In genomic region chr10:60349056-60349455, GRCm38 (mm10) we compare ENCODE assay signal across 9 mouse cellular contexts. TPM values are rescaled to one million over a fixed set of nuclear protein-coding genes. Genes with fewer than 3 reads are reported as not detected.
DNase-seq lines count a peak whose midpoint lies in the region; ATAC-seq and TF ChIP-seq lines count a peak whose summit lies in the region.
"Had no signal": no experiment of that assay in that cellular context is flagged by ENCODE, and none has a peak within 500 bp of the region (broad histone marks: within the 10 kb centered on the region; RNA-seq: fewer than 3 reads in every experiment).

No protein-coding gene starts in this region.

- no peaks in the 10 kb centered on the region for H3K36me3 ChIP-seq in kidney, postnatal 0 days (ENCODE audit: insufficient read depth, low read length)
- no peaks in the 10 kb centered on the region for H3K36me3 ChIP-seq in hindbrain, embryonic 11.5 days (ENCODE audit: control insufficient read depth, insufficient read depth, low read length)

- no peak overlapping the region for H3K27ac ChIP-seq in kidney, postnatal 0 days
- no peak overlapping the region for H3K27ac ChIP-seq in hindbrain, embryonic 11.5 days (ENCODE audit: low read depth, low read length)

- no peak for ATAC-seq in kidney, postnatal 0 days (replicated peaks; ENCODE audit: low FRiP score, low read depth)
- peak; percentile 49 for ATAC-seq in megakaryocyte progenitor cell, adult 5-6 weeks (replicated peaks; ENCODE audit: poor library complexity)
- ATAC-seq in hindbrain, embryonic 11.5 days (ENCODE audit: low FRiP score): no peak

- no peak overlapping the region for H3K4me3 ChIP-seq in kidney, postnatal 0 days (replicated peaks; ENCODE audit: low read depth, low read length)
- H3K4me3 ChIP-seq in hindbrain, embryonic 11.5 days (ENCODE audit: low read depth, low read length): no peak overlapping the region

- 0 out of 2 replicates have a peak, but pooled peaks cover 2% of the 10 kb centered on the region for H3K27me3 ChIP-seq in kidney, postnatal 0 days (ENCODE audit: insufficient read depth, low read length)
- peaks cover 14% of the 10 kb centered on the region for H3K27me3 ChIP-seq in hindbrain, embryonic 11.5 days (ENCODE audit: control insufficient read depth, insufficient read depth, low read length)

- 45% methylated on average over 6 of the region's 6 CpGs for WGBS in kidney, postnatal 0 days
- 37% methylated on average over 6 of the region's 6 CpGs for WGBS in hindbrain, embryonic 11.5 days

- no peaks in the 10 kb centered on the region for H3K9me3 ChIP-seq in kidney, postnatal 0 days (replicated peaks; ENCODE audit: low read length)
- H3K9me3 ChIP-seq in hindbrain, embryonic 11.5 days (ENCODE audit: control insufficient read depth, low read length): no peaks in the 10 kb centered on the region

- peaks cover 17% of the 10 kb centered on the region for H3K4me1 ChIP-seq in kidney, postnatal 0 days (replicated peaks; ENCODE audit: insufficient read depth, low read length)
- H3K4me1 ChIP-seq in hindbrain, embryonic 11.5 days (replicated peaks; ENCODE audit: control insufficient read depth, insufficient read depth, low read length): peaks cover 10% of the 10 kb centered on the region

- peak; percentile 41 for DNase-seq in ovary, postnatal 36 days (ENCODE audit: low spot score)
- DNase-seq in ovary, adult 18-20 months (ENCODE audit: low spot score): no peak
- peak; percentile 53 for DNase-seq in gastrocnemius, postnatal 14 days
- no peak for DNase-seq in kidney, postnatal 0 days (ENCODE audit: low spot score)
- no peak for DNase-seq in right cerebral cortex, adult 2 months (ENCODE audit: low spot score in 2 of 2)
- no peak for DNase-seq in hindbrain, embryonic 11.5 days (ENCODE audit: low spot score)
- DNase-seq in retina, embryonic 14.5 days (ENCODE audit: low spot score): no peak

- TF ChIP-seq CTCF in kidney, postnatal 0 days (IDR thresholded peaks at IDR 0.05; ENCODE audit: low read depth): no peak

- 0 out of 2 replicates have a peak overlapping the region, but pooled peaks have one; percentile 2 for H3K4me2 ChIP-seq in kidney, postnatal 0 days (ENCODE audit: low read length)
- H3K4me2 ChIP-seq in hindbrain, embryonic 11.5 days (replicated peaks; ENCODE audit: low read depth, low read length): no peak overlapping the region

- H3K9ac ChIP-seq in kidney, postnatal 0 days (ENCODE audit: low read depth, low read length): no peak overlapping the region
- no peak overlapping the region for H3K9ac ChIP-seq in hindbrain, embryonic 11.5 days (ENCODE audit: low read depth, low read length)

- intact Hi-C loops in gastrocnemius, postnatal 14 days (cut with DNase I; ENCODE audit: low total_unique reads): loop anchor here (5.0 kb wide), 1 partner anchor 58 kb away; no protein-coding TSS in a partner anchor

RNA-seq across cellular contexts. Expression of gene Vsir, which starts 2.4 kb away (rescaled TPM):
- total RNA-seq in gastrocnemius, postnatal 14 days (2021): 10 to 100 TPM; 12.9 to 14.7 TPM
- polyA plus RNA-seq in kidney, postnatal 0 days (2015; fragmentation: Nextera tagmentation; extraction: Ambion mirVana): 3.4 and 3.7 TPM in 2 replicates
- total RNA-seq in megakaryocyte progenitor cell, adult 5-6 weeks (2015): 43.4 and 55.3 TPM in 2 replicates
- 119 and 123 TPM in 2 replicates for total RNA-seq in megakaryocyte progenitor cell, adult 5-6 weeks (2017)
- polyA plus RNA-seq in hindbrain, embryonic 11.5 days (2014; fragmentation: Nextera tagmentation; extraction: Ambion mirVana): 1.3 and 2.5 TPM in 2 replicates

RNA-seq across cellular contexts. Expression of gene Gm17455, which starts 50.5 kb away (rescaled TPM):
- total RNA-seq in gastrocnemius, postnatal 14 days (2021): under 1 TPM in 1 of 2 experiments, not detected in 1; 0.27 TPM
- polyA plus RNA-seq in kidney, postnatal 0 days (2015; fragmentation: Nextera tagmentation; extraction: Ambion mirVana): 0.74 and 0.84 TPM in 2 replicates
- 0.29 TPM in 1 of 2 replicates, not detected in the other for total RNA-seq in megakaryocyte progenitor cell, adult 5-6 weeks (2015)
- not detected in 2 replicates for total RNA-seq in megakaryocyte progenitor cell, adult 5-6 weeks (2017)
- 6.3 and 8.3 TPM in 2 replicates for polyA plus RNA-seq in hindbrain, embryonic 11.5 days (2014; fragmentation: Nextera tagmentation; extraction: Ambion mirVana)
- total RNA-seq: adrenal gland, adult 18-20 months had no signal

Comparison
In these comparisons a context has a peak if more than half of its experiments do, and no peak if none do; other contexts are left out.
1. DNase-seq: peak in ovary, postnatal 36 days (single experiment) and gastrocnemius, postnatal 14 days (single experiment); none in ovary, adult 18-20 months (single experiment), kidney, postnatal 0 days (single experiment), right cerebral cortex, adult 2 months (0 of 2), hindbrain, embryonic 11.5 days (single experiment) and retina, embryonic 14.5 days (single experiment).